Mouse (Mus musculus): ENCODE results near the gene Fhit. TPM values are rescaled to one million over a fixed set of nuclear protein-coding genes. Genes with fewer than 3 reads are reported as not detected.

The Fhit gene
- polyA plus RNA-seq, 1 experiment from 2014 or later = 6.9 TPM

DNA sequence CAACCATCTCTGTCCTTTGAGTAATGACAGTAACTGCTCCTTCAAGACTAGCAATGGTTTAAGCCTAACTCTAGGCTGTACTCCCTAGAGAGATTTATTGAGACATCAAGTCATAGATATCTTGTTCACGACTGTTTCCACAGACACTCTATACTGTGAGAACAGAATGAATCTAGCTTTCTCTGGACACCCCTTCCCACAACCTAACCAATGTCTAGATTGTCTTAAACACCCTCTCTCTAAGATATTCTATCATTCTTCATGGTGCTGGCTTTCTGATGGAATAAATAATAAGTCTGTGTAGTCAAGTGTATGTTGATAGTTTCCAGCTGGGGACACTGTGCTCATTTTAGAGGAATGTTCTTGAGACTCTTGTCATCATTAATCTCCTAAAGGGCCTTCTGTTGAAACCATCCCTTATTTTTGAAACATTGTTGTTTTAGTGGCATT lies 1148.0 kb downstream of the Fhit start:
- 83% methylated on average over 1 of the region's 1 CpGs for WGBS
- Histone ChIP-seq H3K27me3 (ENCODE audit: control insufficient read depth, insufficient read depth, low read length) (no peaks in the 10 kb centered on the region), H3K36me3 (ENCODE audit: control insufficient read depth, insufficient read depth, low read length) (no peaks in the 10 kb centered on the region), H3K4me1 (ENCODE audit: control insufficient read depth, insufficient read depth, low read length) (no peaks in the 10 kb centered on the region), H3K27ac (ENCODE audit: low read depth, low read length) (no peak overlapping the region), H3K4me2 (ENCODE audit: low read depth, low read length) (no peak overlapping the region), H3K9me3 (ENCODE audit: control insufficient read depth, low read length) (no peaks in the 10 kb centered on the region), H3K9ac (replicated peaks; ENCODE audit: low read depth, low read length) (no peak overlapping the region), H3K4me3 (ENCODE audit: low read depth, low read length) (no peak overlapping the region)
- no peak for ATAC-seq (ENCODE audit: low read depth)

DNA sequence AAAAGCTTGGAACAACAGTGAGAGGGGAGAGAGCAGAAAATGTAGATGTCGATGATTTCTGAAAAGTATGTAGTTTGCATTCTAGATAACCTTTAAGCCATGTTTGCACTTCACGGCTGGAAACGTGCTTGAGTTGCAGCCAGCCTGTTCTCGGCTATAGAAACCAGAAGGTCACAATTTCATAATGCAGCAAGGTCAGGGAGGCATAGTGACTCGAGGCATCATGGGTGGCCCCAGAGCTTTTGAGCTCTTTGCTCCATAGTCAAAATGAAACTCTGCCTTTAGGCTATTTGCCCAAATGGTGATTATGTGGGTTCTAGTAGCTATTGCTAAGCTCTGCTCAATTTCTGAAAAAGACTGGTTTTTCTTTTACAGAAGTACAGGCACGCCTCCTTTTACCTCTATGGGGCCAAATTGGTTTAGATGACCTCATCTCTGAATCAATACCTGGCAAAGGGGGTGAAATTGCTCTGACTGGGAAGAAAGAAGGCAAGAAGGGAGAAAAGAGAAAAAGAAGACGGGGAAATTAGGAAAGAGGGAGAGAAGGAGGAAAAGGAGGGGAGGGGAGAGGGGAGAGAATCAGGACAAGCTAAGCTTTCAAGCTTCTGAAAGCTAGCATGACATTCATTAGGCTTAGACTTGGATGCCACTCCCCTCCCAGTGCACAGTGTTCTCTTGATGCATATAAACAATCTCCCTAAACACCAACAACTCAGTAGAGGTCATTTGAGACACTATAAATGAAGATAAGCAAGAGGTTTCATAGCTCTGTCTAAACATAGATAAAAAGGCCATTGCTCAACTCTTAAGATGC lies 1148.6 kb downstream of the Fhit start:
- Histone ChIP-seq H3K27ac (ENCODE audit: low read depth, low read length) (no peak overlapping the region), H3K4me2 (ENCODE audit: low read depth, low read length) (no peak overlapping the region), H3K36me3 (ENCODE audit: control insufficient read depth, insufficient read depth, low read length) (no peaks in the 10 kb centered on the region), H3K27me3 (ENCODE audit: control insufficient read depth, insufficient read depth, low read length) (no peaks in the 10 kb centered on the region), H3K4me3 (ENCODE audit: low read depth, low read length) (no peak overlapping the region), H3K9ac (replicated peaks; ENCODE audit: low read depth, low read length) (no peak overlapping the region), H3K4me1 (ENCODE audit: control insufficient read depth, insufficient read depth, low read length) (no peaks in the 10 kb centered on the region), H3K9me3 (ENCODE audit: control insufficient read depth, low read length) (no peaks in the 10 kb centered on the region)
- 67% methylated on average over 7 of the region's 7 CpGs for WGBS
- no peak for ATAC-seq (ENCODE audit: low read depth)

DNA sequence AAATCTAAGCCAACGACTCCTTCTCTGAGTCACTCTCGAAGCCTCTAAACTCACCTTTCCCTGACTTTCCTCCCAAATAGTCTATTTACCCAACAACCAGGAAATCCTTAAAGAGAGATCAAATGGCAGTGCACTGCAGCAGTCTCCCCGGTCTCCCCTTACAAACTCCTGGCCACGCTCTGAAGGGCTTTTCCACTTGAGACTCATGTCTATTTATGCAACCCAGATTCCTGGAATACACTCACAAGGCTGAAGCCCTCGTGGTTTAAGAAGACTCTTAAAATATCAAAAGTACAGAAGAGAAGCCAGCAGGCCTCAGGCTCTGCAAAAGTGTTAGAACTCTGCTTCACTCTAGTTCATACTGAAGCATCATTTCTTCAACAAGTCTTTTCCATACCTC lies 1155.6 kb downstream of the Fhit start:
- 85% methylated on average over 5 of the region's 5 CpGs for WGBS

DNA sequence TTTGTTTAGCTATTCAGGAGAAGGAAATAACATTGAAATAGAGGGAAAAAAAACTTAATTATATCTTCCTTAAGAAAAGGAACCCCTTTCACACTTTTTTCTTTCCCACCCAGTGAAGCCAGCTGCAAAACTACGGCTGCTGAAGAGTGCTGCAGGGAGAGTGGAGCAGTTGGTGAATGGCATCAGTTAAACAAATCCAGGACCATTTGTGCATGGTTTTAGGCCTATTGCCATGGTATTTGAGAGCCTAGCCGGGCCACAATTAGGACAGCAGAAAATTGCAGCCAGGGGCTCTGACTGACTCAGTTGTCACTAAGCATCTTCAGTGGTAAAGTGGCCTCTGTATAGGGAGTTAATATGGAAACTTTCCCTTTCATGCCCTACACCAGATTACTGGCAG lies 1158.0 kb downstream of the Fhit start:
- 46% methylated on average over 2 of the region's 2 CpGs for WGBS
- H3K27ac ChIP-seq (ENCODE audit: low read depth, low read length) = no peak overlapping the region
- no peak overlapping the region for H3K9ac ChIP-seq (replicated peaks; ENCODE audit: low read depth, low read length)
- no peaks in the 10 kb centered on the region for H3K27me3 ChIP-seq (ENCODE audit: control insufficient read depth, insufficient read depth, low read length)
- no peaks in the 10 kb centered on the region for H3K9me3 ChIP-seq (ENCODE audit: control insufficient read depth, low read length)
- ATAC-seq (ENCODE audit: low read depth) = no peak
- no peak overlapping the region for H3K4me3 ChIP-seq (ENCODE audit: low read depth, low read length)
- H3K4me1 ChIP-seq (ENCODE audit: control insufficient read depth, insufficient read depth, low read length) = no peaks in the 10 kb centered on the region
- no peak overlapping the region for H3K4me2 ChIP-seq (ENCODE audit: low read depth, low read length)
- no peaks in the 10 kb centered on the region for H3K36me3 ChIP-seq (ENCODE audit: control insufficient read depth, insufficient read depth, low read length)

More for the DNA sequence above, 1155.6 kb downstream of the Fhit start:
- Histone ChIP-seq H3K4me3 (ENCODE audit: low read depth, low read length) (no peak overlapping the region), H3K4me1 (ENCODE audit: control insufficient read depth, insufficient read depth, low read length) (no peaks in the 10 kb centered on the region), H3K4me2 (ENCODE audit: low read depth, low read length) (no peak overlapping the region), H3K9me3 (ENCODE audit: control insufficient read depth, low read length) (no peaks in the 10 kb centered on the region), H3K27me3 (ENCODE audit: control insufficient read depth, insufficient read depth, low read length) (no peaks in the 10 kb centered on the region), H3K9ac (replicated peaks; ENCODE audit: low read depth, low read length) (no peak overlapping the region), H3K27ac (ENCODE audit: low read depth, low read length) (no peak overlapping the region), H3K36me3 (ENCODE audit: control insufficient read depth, insufficient read depth, low read length) (no peaks in the 10 kb centered on the region)
- no peak for ATAC-seq (ENCODE audit: low read depth)

DNA sequence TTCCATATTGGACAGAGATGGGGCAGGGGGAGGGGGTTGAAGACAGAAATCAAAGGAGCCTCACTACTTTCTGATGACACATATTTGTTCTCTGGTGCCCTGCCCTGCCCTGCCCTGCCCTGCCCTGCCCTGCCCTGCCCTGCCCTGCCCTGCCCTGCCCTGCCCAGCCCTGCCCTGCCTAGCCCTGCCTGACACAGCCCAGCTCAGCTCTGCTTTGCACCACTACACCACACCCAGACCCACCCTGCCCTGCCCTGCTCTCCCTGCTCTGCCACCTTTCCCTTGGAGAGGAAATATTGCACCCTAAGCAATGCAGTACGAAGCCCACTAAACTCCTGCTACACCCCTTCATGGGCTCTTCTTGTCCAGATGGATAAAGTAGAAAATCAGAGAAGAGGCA lies 1171.2 kb downstream of the Fhit start:
- Histone ChIP-seq H3K4me2 (ENCODE audit: low read depth, low read length) (no peak overlapping the region), H3K9ac (replicated peaks; ENCODE audit: low read depth, low read length) (no peak overlapping the region), H3K27me3 (ENCODE audit: control insufficient read depth, insufficient read depth, low read length) (no peaks in the 10 kb centered on the region), H3K4me1 (ENCODE audit: control insufficient read depth, insufficient read depth, low read length) (no peaks in the 10 kb centered on the region), H3K27ac (ENCODE audit: low read depth, low read length) (no peak overlapping the region), H3K36me3 (ENCODE audit: control insufficient read depth, insufficient read depth, low read length) (no peaks in the 10 kb centered on the region), H3K4me3 (ENCODE audit: low read depth, low read length) (no peak overlapping the region), H3K9me3 (ENCODE audit: control insufficient read depth, low read length) (no peaks in the 10 kb centered on the region)
- no peak for ATAC-seq (ENCODE audit: low read depth)
- WGBS = 85% methylated on average over 1 of the region's 1 CpGs

DNA sequence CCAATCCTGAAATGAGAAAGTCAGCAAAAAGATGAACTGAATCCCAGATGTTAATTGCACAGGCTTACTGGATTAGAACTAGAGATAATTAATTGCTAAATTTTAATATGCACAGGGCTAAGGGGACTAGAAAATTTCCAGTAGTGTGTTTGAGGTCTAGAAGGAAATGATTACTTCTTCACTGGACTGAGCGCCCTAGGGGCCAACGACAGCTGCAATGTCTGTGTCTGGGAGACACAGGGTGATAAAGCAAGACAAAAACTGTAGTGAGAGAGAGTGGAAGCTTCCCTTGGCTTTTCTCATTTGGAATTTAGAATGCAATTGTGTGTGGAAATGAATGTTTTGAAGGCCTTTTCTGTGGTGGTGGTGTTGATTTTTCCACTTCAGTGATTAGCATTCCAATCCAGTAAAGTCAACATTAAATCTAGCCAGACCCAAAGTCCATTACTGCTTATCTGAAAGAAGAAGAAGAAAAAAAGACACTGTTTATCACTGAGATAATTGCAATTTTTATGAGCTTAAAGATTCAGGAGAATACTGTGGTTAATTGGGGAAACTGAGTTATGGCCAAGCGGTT lies 1184.8 kb downstream of the Fhit start:
- Histone ChIP-seq H3K27me3 (ENCODE audit: control insufficient read depth, insufficient read depth, low read length) (no peaks in the 10 kb centered on the region), H3K9me3 (ENCODE audit: control insufficient read depth, low read length) (no peaks in the 10 kb centered on the region), H3K4me2 (ENCODE audit: low read depth, low read length) (no peak overlapping the region), H3K36me3 (ENCODE audit: control insufficient read depth, insufficient read depth, low read length) (no peaks in the 10 kb centered on the region), H3K4me3 (ENCODE audit: low read depth, low read length) (no peak overlapping the region), H3K27ac (ENCODE audit: low read depth, low read length) (no peak overlapping the region), H3K4me1 (ENCODE audit: control insufficient read depth, insufficient read depth, low read length) (0 out of 2 replicates have a peak, but pooled peaks cover 2% of the 10 kb centered on the region), H3K9ac (replicated peaks; ENCODE audit: low read depth, low read length) (no peak overlapping the region)
- 47% methylated on average over 3 of the region's 3 CpGs for WGBS
- ATAC-seq (ENCODE audit: low read depth) = peak; percentile 54; the same call in 1 of the 2 replicates

DNA sequence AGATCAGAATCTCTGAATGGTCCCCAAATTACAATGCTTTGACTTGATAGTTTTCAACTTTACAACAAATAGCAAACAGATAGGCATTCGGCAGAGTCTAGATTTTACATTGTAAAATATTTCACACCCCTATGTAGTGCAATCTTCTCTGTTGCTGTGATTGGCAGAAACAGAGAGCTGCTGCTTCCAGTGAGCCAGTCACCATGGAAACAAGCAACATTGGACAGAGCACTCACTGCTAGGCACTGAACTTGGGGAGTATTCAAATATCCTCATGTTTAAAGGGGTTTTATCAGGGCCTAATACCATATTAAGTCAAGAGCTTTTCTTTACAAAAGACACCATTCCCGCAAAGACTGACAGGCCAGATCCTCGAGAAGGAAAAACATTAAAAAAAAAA lies 1187.4 kb downstream of the Fhit start:
- Histone ChIP-seq H3K36me3 (ENCODE audit: control insufficient read depth, insufficient read depth, low read length) (no peaks in the 10 kb centered on the region), H3K9me3 (ENCODE audit: control insufficient read depth, low read length) (no peaks in the 10 kb centered on the region), H3K4me1 (ENCODE audit: control insufficient read depth, insufficient read depth, low read length) (0 out of 2 replicates have a peak, but pooled peaks cover 2% of the 10 kb centered on the region), H3K4me3 (ENCODE audit: low read depth, low read length) (no peak overlapping the region), H3K27ac (ENCODE audit: low read depth, low read length) (no peak overlapping the region), H3K4me2 (ENCODE audit: low read depth, low read length) (no peak overlapping the region), H3K27me3 (ENCODE audit: control insufficient read depth, insufficient read depth, low read length) (no peaks in the 10 kb centered on the region), H3K9ac (replicated peaks; ENCODE audit: low read depth, low read length) (no peak overlapping the region)
- WGBS = 48% methylated on average over 3 of the region's 3 CpGs
- no peak; the same call in 1 of the 2 replicates for ATAC-seq (ENCODE audit: low read depth)

DNA sequence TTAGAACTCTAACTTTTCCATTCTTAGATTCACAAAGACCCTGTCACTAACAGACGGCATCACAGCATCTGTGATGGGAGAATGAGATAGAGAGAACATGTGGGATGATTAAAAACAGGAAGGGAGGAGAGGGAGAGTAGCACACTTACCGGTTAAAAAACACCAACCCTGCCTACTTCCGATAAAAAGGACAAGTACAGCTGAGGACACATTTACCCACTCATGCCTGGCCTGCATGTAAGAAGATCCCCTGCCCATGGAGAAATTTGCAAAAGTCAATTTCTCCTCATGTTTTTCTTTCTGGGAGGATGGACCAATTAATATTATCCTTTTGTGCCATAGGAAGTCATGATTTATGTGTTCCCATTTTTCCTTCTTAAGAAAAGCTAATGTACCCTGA lies 1198.0 kb downstream of the Fhit start:
- H3K27me3 ChIP-seq (ENCODE audit: control insufficient read depth, insufficient read depth, low read length) = no peaks in the 10 kb centered on the region
- WGBS = 85% methylated on average over 3 of the region's 3 CpGs
- no peak overlapping the region for H3K4me2 ChIP-seq (ENCODE audit: low read depth, low read length)
- no peak for ATAC-seq (ENCODE audit: low read depth)
- H3K4me1 ChIP-seq (ENCODE audit: control insufficient read depth, insufficient read depth, low read length) = no peaks in the 10 kb centered on the region
- no peak overlapping the region for H3K27ac ChIP-seq (ENCODE audit: low read depth, low read length)
- no peak overlapping the region for H3K9ac ChIP-seq (replicated peaks; ENCODE audit: low read depth, low read length)
- H3K4me3 ChIP-seq (ENCODE audit: low read depth, low read length) = no peak overlapping the region
- H3K36me3 ChIP-seq (ENCODE audit: control insufficient read depth, insufficient read depth, low read length) = no peaks in the 10 kb centered on the region
- no peaks in the 10 kb centered on the region for H3K9me3 ChIP-seq (ENCODE audit: control insufficient read depth, low read length)

DNA sequence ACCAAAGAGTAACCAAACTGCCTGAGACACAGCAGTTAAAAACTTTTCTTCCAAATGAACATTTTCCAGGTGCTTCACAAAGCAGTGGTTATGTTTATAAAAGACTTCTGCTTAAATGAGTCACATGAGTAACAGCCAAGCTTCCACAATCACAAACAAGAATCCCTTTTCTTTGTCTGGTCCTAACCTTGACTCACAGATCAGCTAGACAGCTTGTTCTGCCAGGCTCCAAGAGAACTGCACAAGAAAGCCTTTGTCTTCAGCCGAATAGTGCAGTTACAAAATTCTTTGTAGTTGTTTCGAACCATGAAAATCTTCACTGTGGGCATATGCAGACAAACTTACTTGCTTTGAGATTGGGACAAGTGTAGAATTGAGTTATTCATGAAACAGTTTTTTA lies 1201.4 kb downstream of the Fhit start:
- ATAC-seq (ENCODE audit: low read depth) = no peak

More for the DNA sequence above, 1201.4 kb downstream of the Fhit start:
- WGBS = 37% methylated on average over 2 of the region's 2 CpGs
- H3K27me3 ChIP-seq (ENCODE audit: control insufficient read depth, insufficient read depth, low read length) = no peaks in the 10 kb centered on the region
- no peaks in the 10 kb centered on the region for H3K4me1 ChIP-seq (ENCODE audit: control insufficient read depth, insufficient read depth, low read length)
- H3K4me3 ChIP-seq (ENCODE audit: low read depth, low read length) = no peak overlapping the region
- no peak overlapping the region for H3K9ac ChIP-seq (replicated peaks; ENCODE audit: low read depth, low read length)
- H3K27ac ChIP-seq (ENCODE audit: low read depth, low read length) = no peak overlapping the region
- H3K9me3 ChIP-seq (ENCODE audit: control insufficient read depth, low read length) = no peaks in the 10 kb centered on the region
- no peak overlapping the region for H3K4me2 ChIP-seq (ENCODE audit: low read depth, low read length)
- H3K36me3 ChIP-seq (ENCODE audit: control insufficient read depth, insufficient read depth, low read length) = no peaks in the 10 kb centered on the region
